Mouse (Mus musculus): ENCODE data around the gene Wfdc2. TPM values are rescaled to one million over a fixed set of nuclear protein-coding genes. Genes with fewer than 3 reads are reported as not detected.

Gene Wfdc2
- polyA plus RNA-seq, 1 experiment, result not detected

DNA sequence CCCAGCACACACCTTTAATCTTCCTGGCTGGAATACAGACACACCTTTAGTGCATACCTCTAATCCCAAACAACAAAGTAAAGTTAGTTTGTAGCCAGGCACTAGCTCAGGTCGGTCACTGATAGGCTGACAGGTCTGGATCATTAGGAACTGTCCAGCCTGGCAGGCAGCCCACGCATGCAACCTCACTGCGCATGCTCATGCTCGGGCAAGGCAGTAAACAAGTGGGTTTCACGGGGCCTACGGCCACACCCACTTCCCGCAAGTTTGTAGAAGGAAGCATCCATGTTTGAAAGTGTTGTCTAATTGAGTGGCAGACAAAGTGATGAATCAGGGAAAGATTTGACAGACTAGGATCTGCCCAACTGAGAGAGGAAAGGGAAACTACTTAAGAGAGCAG is 19.6 kb upstream of the Wfdc2 start:
- no peak overlapping the region for H3K4me2 ChIP-seq (ENCODE audit: low read depth)
- H3K79me2 ChIP-seq (ENCODE audit: control insufficient read depth, insufficient read depth), result no peaks in the 10 kb centered on the region
- H3K36me3 ChIP-seq (ENCODE audit: control insufficient read depth, insufficient read depth), result no peaks in the 10 kb centered on the region
- no peak overlapping the region for H3ac ChIP-seq (ENCODE audit: control insufficient read depth, insufficient read length)
- TF ChIP-seq TCF3 (IDR thresholded peaks at IDR 0.05; ENCODE audit: insufficient read length, low read depth) (no peak), CEBPB (IDR thresholded peaks at IDR 0.05; ENCODE audit: insufficient read depth, poor library complexity, severe bottlenecking) (no peak), TCF12 (IDR thresholded peaks at IDR 0.05; ENCODE audit: insufficient read depth, poor library complexity, severe bottlenecking) (no peak), SRF (IDR thresholded peaks at IDR 0.05; ENCODE audit: control insufficient read depth, insufficient read length, low read depth) (no peak), E2F4 (IDR thresholded peaks at IDR 0.05; ENCODE audit: insufficient read depth) (no peak), MYOD1 (IDR thresholded peaks at IDR 0.05; ENCODE audit: control insufficient read depth in 1 of 3, insufficient read length in 2 of 3, low read depth in 2 of 3) (no peak), USF1 (IDR thresholded peaks at IDR 0.05; ENCODE audit: low read depth) (no peak), MAX (IDR thresholded peaks at IDR 0.05; ENCODE audit: low read depth) (no peak), MYOG (IDR thresholded peaks at IDR 0.05; ENCODE audit: control insufficient read depth in 1 of 3, insufficient read depth in 1 of 3, insufficient read length in 2 of 3, low read depth in 2 of 3) (no peak), POLR2AphosphoS2 (IDR thresholded peaks at IDR 0.05; ENCODE audit: insufficient read length, low read depth) (no peak)
- H3K4me3 ChIP-seq, result no peak overlapping the region
- H3K27me3 ChIP-seq (ENCODE audit: control insufficient read depth, insufficient read depth, insufficient read length), result peaks cover 36% of the 10 kb centered on the region

DNA sequence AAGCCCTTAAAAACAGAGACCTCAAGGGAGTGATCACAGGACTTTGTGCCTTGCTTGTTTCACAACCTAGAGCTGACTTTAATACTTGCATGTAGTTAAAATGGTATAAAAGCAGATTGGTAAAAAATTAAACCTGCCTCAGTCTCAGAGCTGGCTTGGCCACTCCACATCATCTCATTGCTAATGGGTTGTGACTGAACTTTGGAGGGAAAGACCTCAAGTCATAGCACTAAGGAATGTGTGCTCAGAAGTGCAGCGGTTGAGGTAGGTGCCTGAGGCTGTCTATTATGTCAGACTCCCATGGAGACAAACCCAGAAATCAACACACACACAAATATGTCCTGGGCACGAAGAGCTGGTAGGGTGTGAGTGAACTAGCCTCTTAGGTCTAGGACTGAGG is 18.5 kb upstream of the Wfdc2 start:
- Histone ChIP-seq H3K27me3 (ENCODE audit: control insufficient read depth, insufficient read depth, insufficient read length) (peaks cover 30% of the 10 kb centered on the region), H3K79me2 (ENCODE audit: control insufficient read depth, insufficient read depth) (no peaks in the 10 kb centered on the region)
- no peak for TF ChIP-seq E2F4 (IDR thresholded peaks at IDR 0.05; ENCODE audit: insufficient read depth)
- TF ChIP-seq REST (IDR thresholded peaks at IDR 0.05; ENCODE audit: insufficient read depth, insufficient read length), result no peak
- no peak for TF ChIP-seq POLR2AphosphoS2 (IDR thresholded peaks at IDR 0.05; ENCODE audit: insufficient read length, low read depth)
- no peak for TF ChIP-seq CEBPB (IDR thresholded peaks at IDR 0.05; ENCODE audit: insufficient read depth, poor library complexity, severe bottlenecking)
- no peak for TF ChIP-seq MYOG (IDR thresholded peaks at IDR 0.05; ENCODE audit: control insufficient read depth in 1 of 3, insufficient read depth in 1 of 3, insufficient read length in 2 of 3, low read depth in 2 of 3)
- TF ChIP-seq TCF3 (IDR thresholded peaks at IDR 0.05; ENCODE audit: insufficient read length, low read depth), result no peak
- no peak for TF ChIP-seq TCF12 (IDR thresholded peaks at IDR 0.05; ENCODE audit: insufficient read depth, poor library complexity, severe bottlenecking)

DNA sequence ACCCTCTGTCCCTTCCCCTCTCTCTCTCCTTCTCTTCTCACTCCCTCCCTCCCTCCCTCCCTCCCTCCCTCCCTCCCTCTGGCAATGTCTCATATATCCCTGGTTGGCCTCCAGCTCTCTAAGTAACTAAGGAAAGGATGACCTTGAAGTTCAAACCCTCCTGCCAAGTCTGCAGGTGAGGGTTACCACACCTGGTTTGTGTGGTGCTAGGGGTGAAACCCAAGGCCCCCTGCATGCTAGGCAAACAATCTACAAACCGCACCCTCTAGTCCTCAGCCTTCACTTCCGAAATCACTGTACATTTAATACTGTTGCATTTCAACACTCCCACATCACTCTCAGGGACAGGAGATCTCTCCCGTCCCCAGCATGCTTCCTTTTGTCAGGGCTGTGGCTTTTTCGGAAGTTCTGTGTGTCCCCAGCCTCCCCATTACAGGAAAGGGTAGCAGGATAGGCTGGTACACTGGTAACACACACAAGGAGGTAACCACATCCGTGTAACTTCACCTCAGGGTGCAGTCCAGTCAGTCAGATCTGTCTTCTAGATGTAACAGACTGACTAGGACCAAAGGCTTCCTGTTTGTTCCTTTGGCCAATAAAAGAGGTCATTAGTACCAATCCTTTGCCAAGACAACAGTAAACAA is 17.6 kb upstream of the Wfdc2 start:
- Histone ChIP-seq H3ac (ENCODE audit: control insufficient read depth, insufficient read length) (no peak overlapping the region), H3K27me3 (ENCODE audit: control insufficient read depth, insufficient read depth, insufficient read length) (peaks cover 32% of the 10 kb centered on the region), H3K4me2 (ENCODE audit: low read depth) (no peak overlapping the region), H3K79me2 (ENCODE audit: control insufficient read depth, insufficient read depth) (no peaks in the 10 kb centered on the region), H3K36me3 (ENCODE audit: control insufficient read depth, insufficient read depth) (no peaks in the 10 kb centered on the region), H3K4me3 (no peak overlapping the region)
- no peak for TF ChIP-seq POLR2A (IDR thresholded peaks at IDR 0.05; ENCODE audit: insufficient read length, low read depth)
- TF ChIP-seq REST (IDR thresholded peaks at IDR 0.05; ENCODE audit: insufficient read depth, insufficient read length), result no peak
- no peak for TF ChIP-seq MYOG (IDR thresholded peaks at IDR 0.05; ENCODE audit: control insufficient read depth in 1 of 3, insufficient read depth in 1 of 3, insufficient read length in 2 of 3, low read depth in 2 of 3)
- no peak for TF ChIP-seq TCF3 (IDR thresholded peaks at IDR 0.05; ENCODE audit: insufficient read length, low read depth)
- TF ChIP-seq CEBPB (IDR thresholded peaks at IDR 0.05; ENCODE audit: insufficient read depth, poor library complexity, severe bottlenecking), result no peak
- TF ChIP-seq E2F4 (IDR thresholded peaks at IDR 0.05; ENCODE audit: insufficient read depth), result no peak
- TF ChIP-seq POLR2AphosphoS2 (IDR thresholded peaks at IDR 0.05; ENCODE audit: insufficient read length, low read depth), result no peak
- no peak for TF ChIP-seq MYOD1 (IDR thresholded peaks at IDR 0.05; ENCODE audit: control insufficient read depth in 1 of 3, insufficient read length in 2 of 3, low read depth in 2 of 3)
- no peak for TF ChIP-seq USF1 (IDR thresholded peaks at IDR 0.05; ENCODE audit: low read depth)
- no peak for TF ChIP-seq TCF12 (IDR thresholded peaks at IDR 0.05; ENCODE audit: insufficient read depth, poor library complexity, severe bottlenecking)

More for the DNA sequence above, 18.5 kb upstream of the Wfdc2 start:
- no peak overlapping the region for H3K4me2 ChIP-seq (ENCODE audit: low read depth)
- H3K36me3 ChIP-seq (ENCODE audit: control insufficient read depth, insufficient read depth), result no peaks in the 10 kb centered on the region
- H3K4me3 ChIP-seq, result no peak overlapping the region
- H3ac ChIP-seq (ENCODE audit: control insufficient read depth, insufficient read length), result no peak overlapping the region

GRCm38 (mm10) chr2:164549338-164549737 is 12.9 kb upstream of the Wfdc2 start:
- H3ac ChIP-seq (ENCODE audit: control insufficient read depth, insufficient read length), result no peak overlapping the region
- H3K79me2 ChIP-seq (ENCODE audit: control insufficient read depth, insufficient read depth), result no peaks in the 10 kb centered on the region
- no peak overlapping the region for H3K4me2 ChIP-seq (ENCODE audit: low read depth)
- peaks cover 28% of the 10 kb centered on the region for H3K27me3 ChIP-seq (ENCODE audit: control insufficient read depth, insufficient read depth, insufficient read length)
- no peak overlapping the region for H3K4me3 ChIP-seq
- no peaks in the 10 kb centered on the region for H3K36me3 ChIP-seq (ENCODE audit: control insufficient read depth, insufficient read depth)
- TF ChIP-seq E2F4 (IDR thresholded peaks at IDR 0.05; ENCODE audit: insufficient read depth) (no peak), POLR2AphosphoS2 (IDR thresholded peaks at IDR 0.05; ENCODE audit: insufficient read length, low read depth) (no peak), MYOG (IDR thresholded peaks at IDR 0.05; ENCODE audit: control insufficient read depth in 1 of 3, insufficient read depth in 1 of 3, insufficient read length in 2 of 3, low read depth in 2 of 3) (no peak), CEBPB (IDR thresholded peaks at IDR 0.05; ENCODE audit: insufficient read depth, poor library complexity, severe bottlenecking) (no peak), MAX (IDR thresholded peaks at IDR 0.05; ENCODE audit: low read depth) (no peak), MYOD1 (IDR thresholded peaks at IDR 0.05; ENCODE audit: control insufficient read depth in 1 of 3, insufficient read length in 2 of 3, low read depth in 2 of 3) (no peak), POLR2A (IDR thresholded peaks at IDR 0.05; ENCODE audit: insufficient read length, low read depth) (no peak), REST (IDR thresholded peaks at IDR 0.05; ENCODE audit: insufficient read depth, insufficient read length) (no peak), SRF (IDR thresholded peaks at IDR 0.05; ENCODE audit: control insufficient read depth, insufficient read length, low read depth) (no peak), USF1 (IDR thresholded peaks at IDR 0.05; ENCODE audit: low read depth) (no peak), TCF3 (IDR thresholded peaks at IDR 0.05; ENCODE audit: insufficient read length, low read depth) (no peak), TCF12 (IDR thresholded peaks at IDR 0.05; ENCODE audit: insufficient read depth, poor library complexity, severe bottlenecking) (no peak)

Data from myocyte (in vitro differentiated cells).